Mouse (Mus musculus) midbrain, embryonic 10.5 days (tissue): ENCODE measurements around the gene Gm20604. TPM values are rescaled to one million over a fixed set of nuclear protein-coding genes. Genes with fewer than 3 reads are reported as not detected.

Experiments
- polyA plus RNA-seq: library from polyadenylated mRNA; unstranded; fragments of >200 nt; fragmentation: Nextera tagmentation; extraction: Ambion mirVana; gene quantifications from 2 replicates; pipeline ENCODE4 v1.2.1, GENCODE M21; 2016

The Gm20604 gene
- polyA plus RNA-seq, 1 experiment from 2014 or later, result 34.8 TPM

Other genes starting within 250 kb of the Gm20604 start
- 14.5 and 23.7 TPM in 2 replicates for gene Chga, start 203.7 kb downstream of the Gm20604 start, polyA plus RNA-seq
- gene Itpk1, start 53.7 kb downstream of the Gm20604 start, polyA plus RNA-seq, result 16.1 and 16.9 TPM in 2 replicates
- gene Moap1, start 15.0 kb downstream of the Gm20604 start, polyA plus RNA-seq, result 38.4 and 44.6 TPM in 2 replicates
- 13.2 and 14.0 TPM in 2 replicates for gene Tmem251, start 14.9 kb downstream of the Gm20604 start, polyA plus RNA-seq
- not detected in 2 replicates for gene Gm28051, start 907 bp downstream of the Gm20604 start, polyA plus RNA-seq
- 50.3 and 52.7 TPM in 2 replicates for gene Gon7, start 869 bp downstream of the Gm20604 start, polyA plus RNA-seq
- gene Ubr7, start 705 bp downstream of the Gm20604 start, polyA plus RNA-seq, result 64.4 and 67.1 TPM in 2 replicates
- 15.8 and 16.4 TPM in 2 replicates for gene Btbd7, start 119.8 kb upstream of the Gm20604 start, polyA plus RNA-seq
- not detected in 2 replicates for gene Cox8c, start 140.6 kb upstream of the Gm20604 start, polyA plus RNA-seq
- 0.70 and 1.3 TPM in 2 replicates for gene Unc79, start 190.2 kb upstream of the Gm20604 start, polyA plus RNA-seq